Mouse (Mus musculus) forebrain, embryonic 10.5 days (tissue): ENCODE measurements around the gene Abt1. TPM values are rescaled to one million over a fixed set of nuclear protein-coding genes. Genes with fewer than 3 reads are reported as not detected.

Source experiments
- DNase-seq: peaks from one replicate; pipeline ENCODE4 v3.0.0-alpha.2; 2017; ENCODE audit warnings: low spot score; ENCODE audit errors: extremely low spot score
- H3K27ac ChIP-seq: fragments of 300-500 bp; sonication (generic); 2 replicates; pipeline ENCODE4 v1.5.1; 2016; ENCODE audit warnings: mild to moderate bottlenecking
- H3K27me3 ChIP-seq: fragments of 300-500 bp; sonication (generic); 2 replicates; pipeline ENCODE4 v1.6.1; 2016; ENCODE audit warnings: mild to moderate bottlenecking; ENCODE audit not compliant: poor library complexity, severe bottlenecking
- H3K36me3 ChIP-seq: fragments of 300-500 bp; sonication (generic); replicated peaks from 2 replicates; pipeline ENCODE4 v1.6.1; 2016; ENCODE audit warnings: mild to moderate bottlenecking, moderate library complexity
- H3K4me1 ChIP-seq: fragments of 300-500 bp; sonication (generic); 2 replicates; pipeline ENCODE4 v1.6.1; 2016
- H3K4me3 ChIP-seq: fragments of 300-500 bp; sonication (generic); 2 replicates; pipeline ENCODE4 v1.5.1; 2016; ENCODE audit warnings: mild to moderate bottlenecking, moderate library complexity
- H3K9me3 ChIP-seq: fragments of 300-500 bp; sonication (generic); 2 replicates; pipeline ENCODE4 v1.6.1; 2016; ENCODE audit warnings: mild to moderate bottlenecking, moderate library complexity
- WGBS: fragments of 180-500 bp; shearing (Covaris S2); methylation state at CpG from one replicate; pipeline ENCODE4 v1.1.7; 2016; 5-methylcytosine and 5-hydroxymethylcytosine counted together
- polyA plus RNA-seq: library from polyadenylated mRNA; unstranded; fragments of >200 nt; fragmentation: Nextera tagmentation; extraction: Ambion mirVana; gene quantifications from 2 replicates; pipeline ENCODE4 v1.2.1, GENCODE M21; 2016

The Abt1 gene
- polyA plus RNA-seq, result 15.3 and 15.5 TPM in 2 replicates

GRCm38 (mm10) chr13:23423286-23424051 lies at the start of gene Abt1:
Gene Abt1 (minus strand): TSS chr13:23423866.
- Histone ChIP-seq H3K27me3 (no peaks in the 10 kb centered on the region), H3K27ac (peak within 1 kb of the TSS; percentile 85), H3K4me1 (peaks cover 36% of the 10 kb centered on the region), H3K4me3 (peak within 1 kb of the TSS; percentile 94), H3K9me3 (no peaks in the 10 kb centered on the region), H3K36me3 (peaks cover 40% of the 10 kb centered on the region)
- under 1% methylated on average over 48 of the region's 48 CpGs for WGBS
- peak; percentile 93 for DNase-seq

GRCm38 (mm10) chr13:23466911-23467310 lies 43.2 kb upstream of the Abt1 start:
- H3K36me3 ChIP-seq, result no peaks in the 10 kb centered on the region
- peak; percentile 85 for DNase-seq
- H3K4me3 ChIP-seq, result peak overlapping the region; percentile 67; the same call in 1 of the 2 replicates
- WGBS, result 2% methylated on average over 9 of the region's 9 CpGs
- no peak overlapping the region for H3K27ac ChIP-seq
- no peaks in the 10 kb centered on the region for H3K9me3 ChIP-seq
- peaks cover 39% of the 10 kb centered on the region for H3K4me1 ChIP-seq
- H3K27me3 ChIP-seq, result peaks cover 7% of the 10 kb centered on the region; the same call in 1 of the 2 replicates

DNA sequence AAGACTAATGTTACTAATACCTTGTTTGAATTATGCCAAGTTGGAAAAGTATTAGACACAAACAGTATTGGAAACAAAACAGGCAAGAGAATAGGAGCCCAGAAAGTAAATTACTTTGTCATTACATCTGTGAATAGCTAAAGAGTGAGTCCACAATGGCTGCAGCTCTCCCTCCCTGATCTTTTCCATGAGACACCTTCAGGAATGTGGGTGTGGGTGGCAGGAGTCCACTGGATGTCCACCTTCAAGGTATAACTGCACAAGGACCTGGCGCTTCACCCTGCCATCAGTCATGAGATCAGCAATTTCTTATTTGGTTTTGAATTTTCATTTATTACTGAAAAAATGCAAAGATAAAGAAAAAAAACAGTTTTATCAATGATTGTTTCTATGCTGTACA lies 42.6 kb upstream of the Abt1 start:
- Histone ChIP-seq H3K4me3 (peak overlapping the region; percentile 67), H3K27me3 (peaks cover 9% of the 10 kb centered on the region; the same call in 1 of the 2 replicates), H3K36me3 (no peaks in the 10 kb centered on the region), H3K4me1 (peaks cover 36% of the 10 kb centered on the region), H3K27ac (no peak overlapping the region), H3K9me3 (no peaks in the 10 kb centered on the region)
- 42% methylated on average over 1 of the region's 1 CpGs for WGBS
- no peak for DNase-seq

GRCm38 (mm10) chr13:23465600-23466109 lies 42.0 kb upstream of the Abt1 start, which contains the start of gene Btn1a1:
Gene Btn1a1 (minus strand): TSS chr13:23465901.
- Histone ChIP-seq H3K27me3 (peaks cover 15% of the 10 kb centered on the region), H3K4me3 (peak within 1 kb of the TSS; percentile 67), H3K36me3 (no peaks in the 10 kb centered on the region), H3K9me3 (no peaks in the 10 kb centered on the region), H3K27ac (peak within 1 kb of the TSS; percentile 53; the same call in 1 of the 2 replicates), H3K4me1 (peaks cover 33% of the 10 kb centered on the region)
- 0% methylated on average over 7 of the region's 7 CpGs for WGBS
- DNase-seq, result peak; percentile 43

- Histone ChIP-seq H3K4me3 (peak overlapping the region; percentile 67), H3K36me3 (no peaks in the 10 kb centered on the region), H3K4me1 (peaks cover 33% of the 10 kb centered on the region), H3K27ac (peak overlapping the region; percentile 53; the same call in 1 of the 2 replicates), H3K9me3 (no peaks in the 10 kb centered on the region), H3K27me3 (peaks cover 20% of the 10 kb centered on the region)
- WGBS, result 2% methylated on average over 11 of the region's 11 CpGs
- peak; percentile 23 for DNase-seq
Measured at GRCm38 (mm10) chr13:23464841-23465366, 41.2 kb upstream of the Abt1 start.

GRCm38 (mm10) chr13:23464224-23464637 lies 40.6 kb upstream of the Abt1 start:
- Histone ChIP-seq H3K9me3 (no peaks in the 10 kb centered on the region), H3K4me3 (peak overlapping the region; percentile 67), H3K4me1 (peaks cover 39% of the 10 kb centered on the region), H3K36me3 (no peaks in the 10 kb centered on the region), H3K27me3 (peaks cover 23% of the 10 kb centered on the region), H3K27ac (peak overlapping the region; percentile 67)
- WGBS, result under 1% methylated on average over 29 of the region's 29 CpGs
- DNase-seq, result peak; percentile 71

GRCm38 (mm10) chr13:23463381-23464223 lies 39.9 kb upstream of the Abt1 start:
- Histone ChIP-seq H3K36me3 (no peaks in the 10 kb centered on the region), H3K9me3 (no peaks in the 10 kb centered on the region), H3K27me3 (peaks cover 29% of the 10 kb centered on the region), H3K4me1 (peaks cover 45% of the 10 kb centered on the region), H3K27ac (peak overlapping the region; percentile 67), H3K4me3 (peak overlapping the region; percentile 67)
- under 1% methylated on average over 21 of the region's 21 CpGs for WGBS
- DNase-seq, result peak; percentile 88

- H3K36me3 ChIP-seq, result no peaks in the 10 kb centered on the region
- DNase-seq, result no peak
- peaks cover 48% of the 10 kb centered on the region for H3K4me1 ChIP-seq
- no peak overlapping the region for H3K27ac ChIP-seq
- H3K27me3 ChIP-seq, result peaks cover 38% of the 10 kb centered on the region
- H3K9me3 ChIP-seq, result no peaks in the 10 kb centered on the region
- no peak overlapping the region for H3K4me3 ChIP-seq
Measured at GRCm38 (mm10) chr13:23462669-23463068, 39.0 kb upstream of the Abt1 start.

GRCm38 (mm10) chr13:23462063-23462462 lies 38.4 kb upstream of the Abt1 start:
- no peaks in the 10 kb centered on the region for H3K9me3 ChIP-seq
- no peak for DNase-seq
- no peak overlapping the region for H3K4me3 ChIP-seq
- no peaks in the 10 kb centered on the region for H3K36me3 ChIP-seq
- H3K27ac ChIP-seq, result no peak overlapping the region
- 82% methylated on average over 4 of the region's 4 CpGs for WGBS
- peaks cover 44% of the 10 kb centered on the region for H3K27me3 ChIP-seq
- H3K4me1 ChIP-seq, result peaks cover 48% of the 10 kb centered on the region

DNA sequence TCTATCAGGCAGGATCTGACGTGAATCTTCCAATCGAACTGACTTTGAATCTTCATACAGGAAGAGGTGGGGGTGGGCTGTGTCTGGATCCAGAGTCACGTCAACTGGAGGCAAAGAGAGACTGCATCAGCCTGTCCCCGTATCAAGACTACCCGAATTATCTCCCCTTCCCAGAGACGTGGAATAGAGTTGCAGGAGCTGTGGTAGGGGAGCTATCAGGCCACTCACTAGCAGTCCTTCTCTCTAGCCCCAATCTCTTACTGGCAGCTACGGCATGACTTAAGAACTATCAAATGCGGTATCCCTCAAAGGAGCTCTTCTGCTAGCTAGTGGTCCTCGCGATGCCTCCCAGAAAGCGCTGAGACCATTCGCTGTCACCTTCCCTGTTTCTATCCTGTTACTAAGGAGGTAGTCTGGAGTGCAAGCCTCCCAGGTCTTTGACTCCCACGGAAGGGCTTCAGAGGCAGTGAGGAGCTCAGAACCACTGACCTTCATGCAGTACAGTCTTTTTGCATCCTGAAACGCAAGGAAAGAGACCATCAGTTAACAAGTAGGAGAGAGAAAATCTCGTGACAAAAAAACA lies 35.7 kb upstream of the Abt1 start:
- Histone ChIP-seq H3K9me3 (no peaks in the 10 kb centered on the region), H3K4me3 (peak overlapping the region; percentile 39), H3K27ac (0 out of 2 replicates have a peak overlapping the region, but pooled peaks have one; percentile 15), H3K27me3 (peaks cover 39% of the 10 kb centered on the region), H3K36me3 (no peaks in the 10 kb centered on the region), H3K4me1 (peaks cover 23% of the 10 kb centered on the region)
- 13% methylated on average over 15 of the region's 15 CpGs for WGBS
- no peak for DNase-seq

GRCm38 (mm10) chr13:23453926-23454325 lies 30.3 kb upstream of the Abt1 start:
- WGBS, result 2% methylated on average over 9 of the region's 9 CpGs
- peak overlapping the region; percentile 87 for H3K27ac ChIP-seq
- H3K36me3 ChIP-seq, result no peaks in the 10 kb centered on the region
- H3K27me3 ChIP-seq, result peaks cover 21% of the 10 kb centered on the region
- H3K4me1 ChIP-seq, result peaks cover 11% of the 10 kb centered on the region
- DNase-seq, result no peak
- H3K9me3 ChIP-seq, result no peaks in the 10 kb centered on the region
- peak overlapping the region; percentile 71 for H3K4me3 ChIP-seq

- no peaks in the 10 kb centered on the region for H3K9me3 ChIP-seq
- H3K36me3 ChIP-seq, result no peaks in the 10 kb centered on the region
- peak; percentile 78 for DNase-seq
- peak overlapping the region; percentile 87 for H3K27ac ChIP-seq
- WGBS, result under 1% methylated on average over 25 of the region's 25 CpGs
- peaks cover 16% of the 10 kb centered on the region; the same call in 1 of the 2 replicates for H3K27me3 ChIP-seq
- H3K4me1 ChIP-seq, result peaks cover 11% of the 10 kb centered on the region
- H3K4me3 ChIP-seq, result peak overlapping the region; percentile 71
Measured at GRCm38 (mm10) chr13:23453362-23453862, 29.7 kb upstream of the Abt1 start.
